Mouse (Mus musculus) testis, postnatal 14 days (tissue): ENCODE measurements around the gene Cwf19l1.
"Not testable (repeated sequence)": the region's sequence is repeated elsewhere in the genome, so short reads cannot be mapped to it uniquely, and the experiment has no call there.

ENCODE experiments used
- DNase-seq: peaks from one replicate; pipeline ENCODE4 v3.0.0; 2021; ENCODE audit warnings: low spot score

Cwf19l1 gene

DNA sequence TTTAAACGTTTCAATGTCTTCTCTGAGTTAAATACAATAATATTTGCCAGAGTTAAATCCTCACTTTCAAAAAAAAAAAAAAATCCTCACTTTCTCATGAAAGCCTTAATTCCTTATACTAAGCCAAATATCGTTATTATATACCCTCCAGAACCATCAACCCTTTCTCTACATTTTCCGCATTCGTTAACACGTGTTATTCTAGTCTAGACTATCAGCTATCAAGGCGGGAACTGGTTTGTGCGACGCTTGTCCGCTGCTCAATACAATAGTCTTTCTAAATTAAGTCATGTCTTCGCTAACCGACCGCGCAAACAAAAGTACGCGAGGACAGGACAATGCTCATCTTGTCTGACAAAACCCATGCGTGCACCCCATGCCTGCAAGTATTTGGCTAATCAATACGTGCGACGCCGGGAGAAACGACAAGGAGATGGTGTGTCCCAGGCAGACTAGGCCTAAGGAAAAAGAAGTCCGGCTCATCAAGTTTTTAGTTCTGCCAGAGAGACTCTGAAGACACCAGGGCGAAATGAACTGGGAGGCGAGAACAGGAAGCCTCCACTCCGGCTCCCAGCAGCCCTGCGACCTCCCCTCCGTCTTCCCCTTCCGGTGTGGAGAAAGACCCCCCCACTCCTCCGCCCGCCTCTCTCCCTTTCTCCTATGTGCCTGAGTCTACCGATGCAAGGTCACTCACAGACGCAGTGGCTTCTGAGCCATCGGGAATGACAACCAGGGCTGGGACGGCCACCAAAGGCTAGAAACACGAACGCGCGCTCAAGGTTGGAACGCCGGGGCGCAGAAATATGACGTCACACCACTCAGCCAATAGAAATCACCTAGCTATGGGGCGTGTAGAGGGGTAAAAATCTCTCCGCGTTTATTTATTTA is at the start of gene Cwf19l1:
Gene Cwf19l1 (minus strand): TSS at position 805 of the 888 bp plus-strand sequence.
- peak; percentile 89 for DNase-seq

DNA sequence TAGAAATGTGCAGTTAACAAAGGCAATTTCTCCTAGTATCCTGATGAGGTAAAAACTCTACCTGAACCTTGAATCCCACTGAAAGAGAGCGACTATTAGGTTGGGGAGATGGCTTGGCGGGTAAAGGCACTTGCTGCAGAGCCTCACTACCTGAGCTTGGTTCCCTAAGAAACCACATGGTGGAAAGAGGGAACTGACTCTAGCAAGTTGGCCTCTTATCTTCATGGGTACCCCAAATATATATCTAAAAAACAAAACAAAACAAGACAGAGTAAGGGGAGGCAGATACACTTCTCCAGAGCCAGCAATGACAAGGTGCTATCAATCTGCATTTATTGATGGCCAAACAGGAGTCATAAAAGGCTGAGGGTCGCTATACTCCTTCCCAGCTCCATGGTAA is 48.3 kb upstream of the Cwf19l1 start:
- DNase-seq: no peak

DNA sequence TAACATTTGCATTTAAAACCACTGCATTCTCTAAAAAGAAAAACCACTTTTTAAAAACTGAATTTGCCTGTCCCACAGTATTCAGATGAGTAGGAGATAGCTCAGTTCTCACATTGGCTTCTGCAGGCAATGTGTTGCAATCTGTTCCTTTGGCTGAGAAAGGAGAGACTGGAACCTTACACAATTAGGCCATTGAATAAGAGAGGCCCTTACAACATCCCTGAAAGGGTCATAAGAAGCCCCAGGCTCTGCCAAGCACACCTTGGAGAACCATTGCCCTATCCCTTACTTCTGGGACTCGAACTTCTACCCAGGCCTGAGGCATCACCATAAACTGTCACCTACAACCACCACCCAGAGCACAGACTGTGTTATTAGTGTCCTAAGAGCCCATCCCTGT is 44.8 kb upstream of the Cwf19l1 start:
- no peak for DNase-seq

DNA sequence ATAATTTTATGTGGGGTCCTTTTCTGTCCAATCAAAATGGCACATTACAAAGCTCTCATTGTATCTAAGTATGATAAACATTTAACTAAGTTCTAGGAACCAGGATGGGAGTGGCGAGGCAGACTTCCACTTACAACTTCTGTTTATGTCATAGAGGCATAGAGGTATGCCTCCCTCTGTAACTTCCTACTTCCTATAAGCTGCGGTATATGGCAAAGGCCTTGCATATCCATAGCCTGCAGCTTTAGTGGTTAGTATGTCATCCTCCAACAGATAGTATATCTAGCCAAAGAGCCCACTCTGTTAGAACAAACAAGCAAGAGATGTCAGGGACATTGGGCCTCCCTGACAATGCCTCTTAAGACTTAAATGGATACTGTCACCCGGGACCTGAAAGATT is 41.1 kb upstream of the Cwf19l1 start:
- DNase-seq: no peak

DNA sequence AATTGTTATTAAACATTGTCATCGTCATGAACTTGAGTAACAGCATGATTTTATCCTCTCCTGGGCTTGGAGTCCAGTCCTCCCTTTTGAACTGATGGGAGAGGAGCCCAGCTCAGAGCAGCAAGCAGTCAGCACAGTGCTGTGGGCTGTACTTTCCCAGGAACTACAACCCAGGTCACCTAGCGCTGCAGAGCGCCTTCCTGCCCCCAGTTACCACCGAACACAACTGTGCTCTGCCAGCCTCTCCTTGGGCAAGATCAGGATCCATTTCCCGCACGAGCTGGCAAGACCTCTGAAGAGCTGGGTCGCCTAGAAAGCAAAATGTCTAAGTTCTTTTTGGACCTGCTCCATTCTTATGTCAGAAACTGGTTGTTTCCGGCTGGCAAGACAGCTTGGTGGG is 39.2 kb upstream of the Cwf19l1 start:
- DNase-seq: no peak

DNA sequence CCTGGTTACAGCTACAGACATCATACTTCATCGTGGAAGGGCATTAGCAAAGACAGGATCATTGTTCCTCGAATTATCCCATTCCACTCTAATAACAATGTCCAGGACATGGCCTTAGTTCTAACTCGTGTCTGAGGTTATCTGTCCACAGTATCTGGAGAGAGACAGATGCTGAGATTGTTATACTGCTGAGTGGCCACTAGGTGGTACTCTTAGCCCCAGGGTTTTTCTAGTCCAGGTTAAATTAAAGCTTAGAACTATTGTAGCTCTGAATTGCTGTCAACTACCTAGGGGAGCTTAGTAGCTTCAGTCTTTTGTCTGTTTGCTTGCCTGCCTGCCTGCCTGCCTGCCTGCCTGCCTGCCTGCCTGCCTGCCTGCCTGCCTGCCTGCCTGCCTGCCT is 25.8 kb upstream of the Cwf19l1 start:
- no peak for DNase-seq

DNA sequence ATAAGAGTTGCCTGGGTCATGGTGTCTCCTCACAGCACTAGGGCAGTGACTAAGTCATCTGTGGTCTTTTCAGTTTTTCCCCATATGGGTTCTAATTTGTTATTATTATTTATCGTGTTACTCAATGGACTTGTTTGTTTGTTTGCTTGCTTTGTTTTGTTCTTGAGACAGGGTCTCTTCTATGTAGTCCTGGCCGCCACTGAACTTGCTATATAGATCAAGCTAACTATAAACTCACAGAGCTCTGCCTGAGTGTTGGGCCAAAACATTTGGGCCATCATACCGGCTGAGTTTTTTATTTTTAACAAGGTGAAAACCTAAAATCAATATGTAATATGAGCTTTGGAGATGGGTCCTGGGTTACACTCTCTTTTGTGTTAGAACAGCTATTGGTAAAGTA is 23.7 kb upstream of the Cwf19l1 start:
- no peak for DNase-seq

DNA sequence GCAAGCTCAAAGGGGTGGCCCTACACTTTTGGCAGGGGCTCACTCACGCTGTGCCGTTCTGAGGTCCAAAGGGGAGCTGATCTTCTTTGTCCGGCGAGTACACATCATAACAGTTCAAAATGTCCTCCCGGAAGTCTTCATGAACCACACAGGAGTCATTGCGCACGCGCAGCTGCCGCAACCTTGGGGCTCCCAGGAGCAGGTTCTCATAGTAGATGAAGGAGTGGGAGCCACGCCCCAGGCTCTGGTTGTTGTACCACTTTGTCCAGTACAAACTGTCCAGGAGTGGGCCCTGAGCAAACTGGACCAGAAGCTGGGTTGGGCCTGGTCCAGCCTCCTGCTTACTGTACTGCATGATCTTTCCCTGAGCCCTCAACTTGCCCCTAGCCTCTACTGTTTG is 21.3 kb upstream of the Cwf19l1 start:
- DNase-seq: peak; percentile 52

DNA sequence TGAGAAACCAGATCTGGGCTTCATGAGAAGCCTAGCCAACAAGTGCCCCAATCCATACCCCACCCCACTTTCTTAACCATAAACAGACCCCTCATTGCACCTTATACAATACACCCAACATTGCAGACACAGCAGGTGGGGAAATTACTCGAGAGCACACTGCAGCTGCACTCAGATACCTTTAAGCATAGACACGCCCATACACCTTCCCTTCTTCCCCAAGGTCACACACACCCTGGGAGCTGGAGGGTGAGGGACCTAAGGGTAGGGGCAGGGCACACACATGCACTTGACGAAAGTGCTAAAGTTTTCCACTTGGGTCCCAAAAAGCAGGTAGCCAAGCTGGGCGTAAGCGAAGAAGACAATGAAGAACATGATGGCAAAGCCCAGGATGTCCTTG is 18.1 kb upstream of the Cwf19l1 start:
- no peak for DNase-seq

DNA sequence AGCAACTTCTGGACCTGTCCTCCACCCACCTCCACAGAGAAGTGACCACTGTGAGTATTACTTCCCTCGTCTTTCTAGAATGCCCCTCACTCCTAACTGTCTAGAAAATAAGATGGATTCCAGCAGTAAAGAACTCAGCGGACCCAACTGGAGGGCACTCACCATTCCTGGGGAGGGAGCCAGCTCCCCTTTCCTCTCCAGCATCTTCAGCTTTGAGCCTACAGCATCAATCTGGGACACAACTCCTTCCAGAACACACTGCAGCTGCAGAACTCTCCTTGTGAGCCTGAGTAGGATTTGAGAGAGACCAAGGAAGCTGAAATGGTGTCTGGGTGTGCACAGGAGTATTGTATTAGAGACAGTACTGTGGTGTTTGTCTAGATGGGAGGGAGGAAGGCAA is 13.3 kb upstream of the Cwf19l1 start:
- no peak for DNase-seq

DNA sequence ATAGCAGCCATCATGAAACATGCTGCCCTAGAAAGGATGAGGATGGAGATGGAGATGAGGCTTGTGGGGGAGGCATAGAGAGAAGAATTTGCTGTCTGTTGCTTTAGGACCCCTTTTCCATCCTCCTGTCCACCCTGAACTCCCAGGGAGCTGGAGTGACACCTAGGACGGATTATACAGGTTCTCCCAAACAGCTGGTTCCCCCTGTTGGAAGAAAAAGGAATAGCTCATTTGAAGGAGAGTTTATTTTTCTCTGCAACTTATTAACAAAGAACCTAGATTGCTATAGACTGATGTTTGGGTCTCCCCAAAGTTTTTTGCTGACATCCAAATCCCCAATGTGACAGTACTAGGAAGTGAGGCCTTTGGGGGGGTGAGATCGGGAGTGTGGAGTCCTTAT is 12.7 kb upstream of the Cwf19l1 start:
- DNase-seq: no peak

DNA sequence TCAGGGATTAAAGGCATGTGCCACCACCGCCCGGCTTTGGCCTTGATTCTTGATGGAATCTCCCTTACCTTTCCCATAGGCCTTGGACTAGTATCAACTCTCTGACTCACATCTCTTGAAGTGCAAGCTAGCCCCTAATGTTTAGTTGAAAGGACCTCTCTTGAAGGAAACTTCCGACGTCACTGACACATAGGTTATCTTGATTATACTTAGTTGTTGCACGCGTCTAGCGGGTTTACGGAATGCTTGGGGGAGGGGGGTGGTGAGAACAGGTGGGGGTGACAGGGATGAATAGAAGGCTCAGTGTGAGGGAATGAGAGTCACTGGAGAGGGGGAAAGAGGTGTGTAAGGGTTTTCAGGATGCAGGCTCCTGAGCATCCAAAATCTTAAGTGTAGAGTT is 11.3 kb upstream of the Cwf19l1 start:
- DNase-seq: no peak

DNA sequence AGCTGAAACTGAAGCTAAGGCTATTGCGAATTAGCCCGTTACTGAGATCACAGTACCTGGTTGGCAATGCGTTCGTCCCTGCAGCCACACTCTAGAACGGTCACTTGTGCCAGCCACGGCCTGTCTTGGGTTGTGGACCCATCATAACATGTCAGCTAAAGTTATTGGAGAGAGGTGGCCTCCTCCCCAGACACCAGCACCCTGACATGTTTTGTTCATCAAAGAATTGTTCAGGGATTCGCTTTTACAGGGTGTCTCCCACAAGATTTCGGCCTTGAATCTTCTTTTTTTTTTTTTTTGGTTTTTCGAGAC is 10.8 kb upstream of the Cwf19l1 start:
- DNase-seq: no peak

DNA sequence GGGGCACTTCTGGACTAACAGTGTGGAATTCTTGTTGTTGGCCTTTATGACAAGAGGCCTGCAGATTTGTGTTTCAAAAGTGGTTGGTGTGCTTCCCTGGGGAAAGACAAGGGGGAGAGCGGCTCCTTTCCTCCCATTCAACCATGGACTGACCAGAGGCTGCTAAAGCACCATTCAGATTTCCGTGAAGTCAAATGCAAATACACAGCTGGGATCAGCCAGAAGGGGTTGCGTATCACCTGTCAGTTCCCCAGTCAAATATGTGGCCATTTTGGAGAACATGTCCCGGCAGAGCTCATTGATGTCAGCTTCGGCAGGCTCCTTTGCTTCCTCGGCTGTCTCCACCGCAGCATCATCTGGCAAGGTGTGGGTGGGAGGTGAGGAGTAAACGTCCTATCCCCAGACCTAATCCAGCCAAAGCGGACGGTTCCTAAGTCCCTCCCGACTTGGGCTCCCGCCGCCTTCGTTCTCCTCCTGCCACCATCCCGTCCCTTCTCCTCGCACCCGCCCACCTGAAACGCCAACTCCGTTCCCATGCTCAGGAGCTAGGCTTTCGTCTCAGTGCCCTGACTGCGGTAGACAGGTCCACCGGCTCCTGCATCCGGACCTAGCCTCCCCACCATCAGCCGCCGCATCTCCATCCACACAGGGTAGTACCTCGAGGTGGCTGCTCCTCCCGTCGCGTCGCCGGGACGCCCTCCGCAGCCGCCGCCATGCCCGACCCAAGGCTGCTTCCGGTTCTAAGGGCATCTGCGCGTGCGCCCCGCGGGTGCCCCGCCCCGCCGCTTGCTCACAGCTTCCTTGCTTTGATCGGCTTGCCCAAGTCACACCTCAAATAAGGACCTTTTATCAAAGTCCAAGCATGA is 10.3 kb upstream of the Cwf19l1 start, which contains the start of gene Bloc1s2:
Gene Bloc1s2 (minus strand): TSS at position 745 of the 866 bp plus-strand sequence.
- peak; percentile 89 for DNase-seq

DNA sequence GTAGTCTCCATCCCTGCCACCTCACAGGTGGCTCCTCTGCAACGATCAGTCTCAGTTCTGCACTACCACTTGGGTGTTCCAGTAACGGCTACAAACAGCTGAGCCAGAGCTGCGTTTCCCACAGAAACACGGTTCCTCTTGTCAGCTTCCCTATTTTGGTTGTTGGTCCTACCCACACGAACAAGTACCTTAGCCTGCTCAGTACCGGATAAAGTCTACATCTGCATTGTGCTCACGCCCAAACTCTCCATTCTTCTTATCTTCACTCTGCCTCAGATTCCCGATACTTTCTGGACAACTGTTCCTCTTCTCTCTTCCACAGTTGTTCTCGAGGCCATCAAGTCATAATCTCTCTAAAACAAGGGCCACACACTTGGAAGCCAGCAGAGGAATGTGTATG is 8.7 kb upstream of the Cwf19l1 start:
- DNase-seq: no peak

DNA sequence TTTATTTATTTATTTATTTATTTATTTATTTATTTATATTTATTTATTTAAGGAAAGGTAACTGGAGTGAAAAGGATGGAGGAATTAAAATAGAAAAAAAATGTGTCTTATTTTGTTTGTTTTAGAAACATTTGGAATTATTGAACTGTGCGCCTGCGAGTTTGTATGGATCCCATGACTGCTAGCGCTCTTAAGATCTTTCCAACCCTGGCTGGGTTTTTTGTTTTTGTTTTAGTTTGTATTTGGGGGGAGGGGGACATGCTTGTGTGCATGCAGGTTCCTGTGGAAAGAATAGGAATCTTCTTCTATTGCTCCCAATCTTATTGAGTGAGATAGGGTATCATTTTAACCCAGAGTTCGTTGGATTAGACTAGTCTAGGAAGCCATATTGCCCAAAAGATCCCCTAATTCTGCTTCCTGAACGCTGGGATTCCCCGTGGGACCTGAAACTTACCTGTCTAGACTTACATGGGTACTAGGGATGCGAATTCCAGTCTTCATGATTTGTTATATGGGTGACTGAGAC is 347 bp upstream of the Cwf19l1 start:
- no peak for DNase-seq

DNA sequence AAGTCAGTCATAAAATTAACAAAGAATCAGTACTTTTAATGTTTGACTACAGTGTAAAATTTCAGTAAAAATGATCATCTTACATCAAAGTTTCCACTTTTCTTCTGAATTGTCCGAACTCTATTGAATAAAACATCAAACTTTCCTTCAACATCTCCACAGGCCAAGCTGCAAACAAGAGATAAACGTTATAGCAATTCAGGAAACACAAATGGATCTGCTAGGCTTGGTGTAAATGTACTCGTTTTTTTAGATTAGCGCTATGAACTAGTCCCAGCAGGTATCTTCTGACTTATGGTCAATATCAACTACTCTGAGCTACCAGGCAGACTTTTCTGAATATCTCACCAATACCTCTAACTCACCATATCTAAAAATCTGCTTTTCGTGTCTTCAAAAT is 2.8 kb downstream of the Cwf19l1 start:
- no peak for DNase-seq

DNA sequence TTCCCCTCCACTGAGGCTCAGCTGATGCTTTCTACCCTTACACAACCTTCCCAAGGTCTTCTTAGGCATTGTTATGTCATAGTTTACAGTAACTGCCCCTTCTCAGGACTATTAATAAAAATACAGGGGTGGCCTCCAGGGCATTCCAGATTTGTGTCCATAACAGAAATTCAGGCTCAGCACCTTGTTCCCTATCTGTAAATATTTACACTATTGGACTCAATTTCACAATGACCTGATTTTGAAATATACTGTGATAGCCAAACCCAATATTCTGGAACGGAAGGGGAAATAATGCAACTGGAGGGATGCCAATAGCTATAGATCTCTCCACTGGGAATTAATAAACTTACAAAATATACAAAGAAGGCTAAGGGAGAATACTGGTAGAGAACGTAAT is 7.1 kb downstream of the Cwf19l1 start:
- no peak for DNase-seq

DNA sequence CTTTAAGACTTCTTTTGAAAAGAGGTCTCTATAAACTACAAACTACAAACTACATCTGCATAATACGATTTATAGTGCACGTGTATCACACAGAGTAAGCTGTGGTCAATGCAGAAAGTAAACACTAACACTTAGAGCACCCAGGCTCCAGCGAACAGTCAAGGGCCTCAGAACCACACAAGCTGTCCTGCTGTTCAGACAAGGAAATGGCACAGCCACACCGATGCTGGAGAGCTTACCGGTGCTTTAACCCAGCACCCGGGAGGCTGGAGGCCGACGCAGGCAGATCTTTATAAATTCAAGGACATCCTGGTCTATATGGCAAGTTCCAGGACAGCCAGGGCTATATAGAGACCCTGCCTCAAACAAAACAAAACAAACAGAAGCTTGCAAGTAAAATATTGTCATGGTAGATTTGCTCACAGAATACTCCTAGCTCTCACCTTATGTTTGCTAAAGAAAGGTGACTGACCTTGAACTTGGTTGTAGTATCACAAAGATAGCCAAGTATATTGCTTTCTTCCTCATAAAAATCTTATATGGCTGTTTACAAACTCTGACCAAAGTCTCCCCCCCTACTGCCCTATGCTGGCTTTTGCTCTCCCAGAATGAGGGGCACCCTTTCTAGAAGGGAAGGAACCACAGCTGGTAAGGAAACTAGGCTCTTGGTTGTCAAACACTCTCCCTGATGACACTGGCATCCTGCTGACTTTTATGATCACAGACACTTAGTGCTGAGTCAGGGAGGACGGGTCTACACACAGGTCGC is 7.8 kb downstream of the Cwf19l1 start:
- DNase-seq: no peak

DNA sequence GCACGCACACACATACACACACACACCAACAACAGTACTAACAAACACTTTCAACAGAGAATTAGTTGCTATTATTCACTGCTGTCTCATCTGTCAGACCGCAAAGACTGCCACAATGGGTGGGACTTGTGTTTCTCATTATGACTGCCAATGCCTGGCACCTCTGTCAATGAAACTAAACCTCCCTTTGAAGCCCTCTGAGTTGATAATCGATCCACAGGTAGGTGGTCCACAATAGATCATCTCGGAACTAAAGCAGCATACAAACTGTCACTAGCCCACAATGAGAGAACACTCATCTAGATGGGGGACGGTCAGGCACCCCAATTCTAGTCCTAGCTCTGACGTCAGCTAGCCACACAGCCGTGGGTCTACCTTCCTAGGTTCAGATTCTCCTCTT is 14.5 kb downstream of the Cwf19l1 start:
- no peak for DNase-seq

DNA sequence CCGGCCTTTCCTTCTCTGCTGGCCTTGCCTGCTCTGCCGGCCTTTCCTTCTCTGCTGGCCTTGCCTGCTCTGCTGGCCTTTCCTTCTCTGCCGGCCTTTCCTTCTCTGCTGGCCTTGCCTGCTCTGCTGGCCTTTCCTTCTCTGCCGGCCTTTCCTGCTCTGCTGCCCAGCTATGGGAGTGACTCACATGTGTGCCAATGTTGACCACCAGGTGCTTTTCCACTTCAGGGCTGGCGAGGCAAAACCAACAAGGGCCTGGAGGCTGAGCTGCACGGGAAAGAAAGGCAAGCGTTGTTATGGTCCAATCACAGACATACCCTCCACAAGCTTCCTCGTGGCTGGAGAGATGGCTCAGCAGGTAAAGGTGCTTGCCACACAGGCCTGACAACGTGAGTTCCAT is 15.0 kb downstream of the Cwf19l1 start:
- DNase-seq: not testable (repeated sequence)

DNA sequence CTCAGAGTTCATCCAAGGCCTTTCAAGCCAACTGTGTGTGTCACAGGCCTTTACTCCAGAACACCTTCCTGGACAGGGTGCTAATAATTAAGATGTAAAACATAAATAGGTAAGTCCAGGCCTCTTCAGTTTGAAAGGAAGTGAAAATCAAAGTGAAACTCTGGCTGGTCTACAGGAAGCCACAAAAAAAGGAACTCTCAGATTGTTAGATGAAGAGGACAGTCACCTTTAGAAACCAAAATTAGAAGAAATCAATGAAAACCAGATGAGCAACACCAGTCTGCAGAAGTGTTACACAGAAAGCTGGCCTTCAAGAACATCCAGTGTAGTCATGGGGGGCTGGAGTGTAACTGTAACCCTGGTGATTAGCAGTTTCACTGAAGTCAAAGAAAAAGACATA is 17.9 kb downstream of the Cwf19l1 start:
- DNase-seq: no peak
